Mouse (Mus musculus) midbrain, embryonic 10.5 days (tissue): ENCODE data around the gene Auts2. TPM values are rescaled to one million over a fixed set of nuclear protein-coding genes. Genes with fewer than 3 reads are reported as not detected.

Experiments used
- DNase-seq: peaks from one replicate; pipeline ENCODE4 v3.0.0-alpha.2; 2017; ENCODE audit warnings: low spot score
- H3K27ac ChIP-seq: fragments of 300-500 bp; sonication (generic); replicated peaks from 2 replicates; pipeline ENCODE4 v1.5.1; 2016; ENCODE audit warnings: mild to moderate bottlenecking
- H3K27me3 ChIP-seq: fragments of 300-500 bp; sonication (generic); 2 replicates; pipeline ENCODE4 v1.6.1; 2016; ENCODE audit warnings: low read depth, mild to moderate bottlenecking; ENCODE audit not compliant: poor library complexity, severe bottlenecking
- H3K36me3 ChIP-seq: fragments of 300-500 bp; sonication (generic); 2 replicates; pipeline ENCODE4 v1.6.1; 2016; ENCODE audit warnings: mild to moderate bottlenecking, moderate library complexity
- H3K4me1 ChIP-seq: fragments of 300-500 bp; sonication (generic); 2 replicates; pipeline ENCODE4 v1.6.1; 2016
- H3K4me3 ChIP-seq: fragments of 300-500 bp; sonication (generic); 2 replicates; pipeline ENCODE4 v1.5.1; 2016; ENCODE audit warnings: mild to moderate bottlenecking, moderate library complexity
- H3K9me3 ChIP-seq: fragments of 300-500 bp; sonication (generic); replicated peaks from 2 replicates; pipeline ENCODE4 v1.6.1; 2016; ENCODE audit warnings: mild to moderate bottlenecking
- WGBS: fragments of 180-500 bp; shearing (Covaris S2); methylation state at CpG from one replicate; pipeline ENCODE4 v1.1.7; 2016; 5-methylcytosine and 5-hydroxymethylcytosine counted together
- polyA plus RNA-seq: library from polyadenylated mRNA; unstranded; fragments of >200 nt; fragmentation: Nextera tagmentation; extraction: Ambion mirVana; gene quantifications from 2 replicates; pipeline ENCODE4 v1.2.1, GENCODE M21; 2016

Auts2 gene
- polyA plus RNA-seq, 1 experiment from 2014 or later = 32.3 TPM

DNA sequence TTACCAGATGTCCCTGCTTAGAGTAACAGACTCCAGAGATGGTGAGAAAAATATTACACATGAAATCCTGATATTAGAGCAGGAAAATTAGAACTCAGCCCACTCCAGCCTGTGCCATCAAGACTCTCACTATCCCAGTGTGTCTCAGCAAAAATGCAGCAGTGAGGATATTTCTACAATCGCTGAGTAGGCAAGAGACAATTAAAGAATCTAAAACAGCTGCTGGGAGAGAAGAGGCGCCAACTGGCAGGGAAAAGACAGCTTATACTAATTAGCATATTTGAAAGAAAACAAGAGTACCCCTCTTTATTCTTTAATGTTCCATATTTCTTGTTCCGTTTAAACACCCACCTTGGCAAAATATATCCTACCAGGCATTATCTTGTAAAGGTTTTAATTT lies 561.7 kb downstream of the Auts2 start:
- 82% methylated on average over 3 of the region's 3 CpGs for WGBS

DNA sequence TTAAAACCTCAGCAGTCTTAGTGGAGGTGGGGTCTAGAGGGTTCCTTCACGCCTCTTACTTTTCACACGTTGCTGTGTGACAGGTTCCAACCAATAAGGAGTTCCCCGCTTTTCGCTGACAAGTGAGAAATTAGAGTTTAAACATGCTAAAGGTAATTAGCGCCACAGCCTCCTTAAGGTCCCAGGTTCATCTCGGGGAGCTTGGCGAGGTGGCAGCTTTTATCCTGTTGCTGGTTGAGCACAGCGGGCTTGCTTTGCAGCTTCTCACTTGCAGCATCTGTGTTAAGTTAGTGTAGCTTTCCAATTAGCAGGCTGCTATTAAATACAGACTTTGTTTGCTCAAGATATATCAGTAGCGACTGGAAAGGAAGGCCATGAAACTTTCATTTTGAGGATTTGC lies 564.2 kb downstream of the Auts2 start:
- H3K4me3 ChIP-seq = no peak overlapping the region
- no peaks in the 10 kb centered on the region for H3K36me3 ChIP-seq
- no peaks in the 10 kb centered on the region for H3K4me1 ChIP-seq
- no peaks in the 10 kb centered on the region for H3K9me3 ChIP-seq
- no peaks in the 10 kb centered on the region for H3K27me3 ChIP-seq
- 73% methylated on average over 9 of the region's 9 CpGs for WGBS
- no peak overlapping the region for H3K27ac ChIP-seq
- no peak for DNase-seq

More for the DNA sequence above, 561.7 kb downstream of the Auts2 start:
- no peak for DNase-seq
- H3K4me1 ChIP-seq = no peaks in the 10 kb centered on the region
- no peaks in the 10 kb centered on the region for H3K27me3 ChIP-seq
- H3K36me3 ChIP-seq = no peaks in the 10 kb centered on the region
- no peak overlapping the region for H3K27ac ChIP-seq
- no peak overlapping the region for H3K4me3 ChIP-seq
- H3K9me3 ChIP-seq = no peaks in the 10 kb centered on the region

DNA sequence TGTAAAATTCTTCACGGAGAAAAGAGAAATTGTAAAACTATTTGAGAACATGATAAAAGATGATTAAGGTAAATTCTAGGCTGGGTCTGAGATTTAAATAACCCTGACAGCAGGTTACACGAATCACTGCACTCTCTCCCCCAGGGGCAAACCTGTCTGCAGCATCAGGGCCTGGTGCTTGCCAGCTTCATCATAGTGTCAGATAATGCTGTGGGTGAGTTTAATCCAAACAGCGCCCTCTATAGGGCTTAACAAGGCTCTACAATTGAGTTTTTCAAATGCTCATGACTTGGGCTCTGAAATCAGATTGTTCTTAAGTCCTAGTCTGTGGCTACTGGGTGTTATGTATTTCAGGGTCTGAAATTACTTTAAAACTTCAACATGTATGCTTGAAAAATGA lies 565.6 kb downstream of the Auts2 start:
- no peaks in the 10 kb centered on the region for H3K36me3 ChIP-seq
- WGBS = 62% methylated on average over 3 of the region's 3 CpGs
- DNase-seq = no peak
- no peaks in the 10 kb centered on the region for H3K9me3 ChIP-seq
- H3K27me3 ChIP-seq = no peaks in the 10 kb centered on the region
- H3K27ac ChIP-seq = no peak overlapping the region
- no peak overlapping the region for H3K4me3 ChIP-seq
- 0 out of 2 replicates have a peak, but pooled peaks cover 3% of the 10 kb centered on the region for H3K4me1 ChIP-seq

DNA sequence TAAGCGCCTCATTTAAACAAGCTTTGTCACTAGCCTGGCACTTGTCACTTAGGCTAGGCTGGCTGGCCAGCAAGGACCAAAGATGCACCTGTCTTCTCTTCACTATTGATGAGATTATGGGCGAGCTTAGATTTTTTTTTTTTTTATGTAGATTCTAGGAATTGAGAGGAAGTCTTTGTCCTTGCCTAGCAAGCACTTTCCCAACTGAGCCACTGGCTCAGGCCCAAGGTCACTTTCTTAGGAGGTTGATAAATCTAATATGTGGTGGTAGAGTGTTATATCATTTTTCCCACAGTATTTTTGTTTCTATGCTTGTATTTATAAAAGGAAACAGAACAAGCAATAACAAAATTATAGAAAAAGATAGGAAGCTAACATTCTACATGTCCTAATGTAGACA lies 571.2 kb downstream of the Auts2 start:
- no peak overlapping the region for H3K4me3 ChIP-seq
- H3K4me1 ChIP-seq = peaks cover 11% of the 10 kb centered on the region
- H3K27ac ChIP-seq = no peak overlapping the region
- H3K27me3 ChIP-seq = no peaks in the 10 kb centered on the region
- H3K36me3 ChIP-seq = no peaks in the 10 kb centered on the region
- no peaks in the 10 kb centered on the region for H3K9me3 ChIP-seq
- no peak for DNase-seq
- WGBS = 83% methylated on average over 2 of the region's 2 CpGs

DNA sequence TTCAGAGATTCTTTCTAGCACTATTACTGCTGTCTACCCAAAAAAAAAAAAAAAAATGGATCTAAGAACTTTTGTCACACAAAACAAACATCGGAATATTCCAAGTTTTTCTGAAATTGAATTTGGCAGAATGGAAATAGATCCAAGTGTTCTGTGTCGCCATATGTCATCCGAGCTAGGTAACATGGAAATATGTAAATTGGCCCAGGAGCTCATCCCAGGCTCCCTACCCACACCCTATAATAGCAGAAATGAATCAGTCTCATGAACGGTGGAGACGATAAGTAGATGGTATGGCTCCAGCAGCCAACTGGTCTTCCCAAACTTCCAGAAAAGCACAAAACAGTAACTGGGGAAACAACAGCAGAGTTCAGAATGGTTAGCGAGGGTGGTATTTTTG lies 577.6 kb downstream of the Auts2 start:
- Histone ChIP-seq H3K27me3 (no peaks in the 10 kb centered on the region), H3K9me3 (no peaks in the 10 kb centered on the region), H3K4me1 (peaks cover 13% of the 10 kb centered on the region), H3K4me3 (no peak overlapping the region), H3K27ac (no peak overlapping the region), H3K36me3 (no peaks in the 10 kb centered on the region)
- DNase-seq = no peak
- WGBS = 94% methylated on average over 6 of the region's 6 CpGs

GRCm38 (mm10) chr5:131963565-131963964 lies 579.6 kb downstream of the Auts2 start:
- Histone ChIP-seq H3K4me3 (no peak overlapping the region), H3K27ac (no peak overlapping the region), H3K36me3 (no peaks in the 10 kb centered on the region), H3K9me3 (no peaks in the 10 kb centered on the region; the same call in 1 of the 2 replicates), H3K4me1 (peaks cover 13% of the 10 kb centered on the region), H3K27me3 (no peaks in the 10 kb centered on the region)
- no peak for DNase-seq
- 99% methylated on average over 4 of the region's 4 CpGs for WGBS

DNA sequence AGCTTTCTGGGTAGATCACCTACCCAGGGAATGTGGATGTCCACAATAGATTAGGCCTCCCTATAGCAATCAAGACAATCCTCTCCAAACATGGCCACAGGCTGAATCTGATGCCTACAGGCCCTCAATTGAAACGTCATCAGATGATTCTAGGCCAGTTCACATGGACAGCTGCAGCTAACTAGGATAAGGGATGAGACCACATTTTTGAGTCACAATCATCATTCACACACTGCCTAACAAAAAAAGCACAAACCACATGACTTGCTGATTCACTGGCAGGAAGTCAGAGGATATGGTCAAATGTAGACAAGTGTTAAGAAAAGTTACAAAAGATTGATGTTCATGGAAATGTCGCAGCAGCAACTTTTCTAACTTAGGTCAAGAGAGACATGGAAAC lies 581.3 kb downstream of the Auts2 start:
- Histone ChIP-seq H3K9me3 (no peaks in the 10 kb centered on the region; the same call in 1 of the 2 replicates), H3K36me3 (no peaks in the 10 kb centered on the region), H3K27me3 (no peaks in the 10 kb centered on the region), H3K4me1 (peaks cover 6% of the 10 kb centered on the region), H3K4me3 (no peak overlapping the region), H3K27ac (no peak overlapping the region)
- no peak for DNase-seq
- 92% methylated on average over 2 of the region's 2 CpGs for WGBS

GRCm38 (mm10) chr5:131960432-131960831 lies 582.7 kb downstream of the Auts2 start:
- 0 out of 2 replicates have a peak, but pooled peaks cover 3% of the 10 kb centered on the region for H3K4me1 ChIP-seq
- no peak for DNase-seq

GRCm38 (mm10) chr5:131956998-131957397 lies 586.1 kb downstream of the Auts2 start:
- no peaks in the 10 kb centered on the region for H3K27me3 ChIP-seq
- 83% methylated on average over 3 of the region's 3 CpGs for WGBS
- no peaks in the 10 kb centered on the region; the same call in 1 of the 2 replicates for H3K9me3 ChIP-seq
- no peaks in the 10 kb centered on the region for H3K36me3 ChIP-seq
- H3K27ac ChIP-seq = no peak overlapping the region
- 0 out of 2 replicates have a peak, but pooled peaks cover 3% of the 10 kb centered on the region for H3K4me1 ChIP-seq
- DNase-seq = no peak
- H3K4me3 ChIP-seq = no peak overlapping the region

More at GRCm38 (mm10) chr5:131960432-131960831, 582.7 kb downstream of the Auts2 start:
- Histone ChIP-seq H3K36me3 (no peaks in the 10 kb centered on the region), H3K27ac (no peak overlapping the region), H3K9me3 (no peaks in the 10 kb centered on the region; the same call in 1 of the 2 replicates), H3K4me3 (no peak overlapping the region), H3K27me3 (no peaks in the 10 kb centered on the region)

- no peaks in the 10 kb centered on the region; the same call in 1 of the 2 replicates for H3K9me3 ChIP-seq
- H3K4me1 ChIP-seq = 0 out of 2 replicates have a peak, but pooled peaks cover 3% of the 10 kb centered on the region
- no peak overlapping the region for H3K27ac ChIP-seq
- DNase-seq = no peak
- H3K27me3 ChIP-seq = no peaks in the 10 kb centered on the region
- WGBS = 69% methylated on average over 7 of the region's 7 CpGs
- no peaks in the 10 kb centered on the region for H3K36me3 ChIP-seq
- no peak overlapping the region for H3K4me3 ChIP-seq
Observed at GRCm38 (mm10) chr5:131956090-131956489, 587.1 kb downstream of the Auts2 start.

- DNase-seq = no peak
- 0 out of 2 replicates have a peak, but pooled peaks cover 3% of the 10 kb centered on the region for H3K4me1 ChIP-seq
Observed at GRCm38 (mm10) chr5:131955227-131956016, 587.7 kb downstream of the Auts2 start.

DNA sequence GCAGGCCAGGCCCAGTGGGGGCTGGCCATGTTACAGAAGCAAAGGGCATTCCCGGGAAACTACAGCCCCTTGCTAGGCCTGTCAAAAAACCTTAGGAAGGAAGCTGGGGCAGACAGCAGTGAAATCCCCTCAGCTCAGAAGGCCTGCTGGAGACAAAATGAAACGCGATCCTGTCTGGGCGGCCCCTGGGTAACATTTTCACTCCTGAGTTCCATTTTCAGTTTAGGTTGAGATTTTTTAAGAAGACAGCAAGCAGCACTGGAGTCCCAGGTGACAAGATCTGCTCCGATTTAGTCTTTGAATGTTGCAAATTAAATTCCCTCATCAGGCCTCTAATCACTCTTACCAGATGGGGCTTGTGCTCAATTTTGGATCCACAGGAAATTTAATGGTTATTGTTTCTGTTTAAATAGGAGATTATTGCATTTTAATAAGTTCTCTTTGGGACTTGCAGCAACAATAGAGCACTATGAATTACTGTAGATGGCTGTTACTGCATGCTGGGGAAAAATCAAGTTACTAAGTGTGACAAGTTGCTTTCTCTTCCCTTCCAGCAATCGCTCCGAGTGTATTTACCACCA lies 594.5 kb downstream of the Auts2 start:
- Histone ChIP-seq H3K36me3 (no peaks in the 10 kb centered on the region), H3K9me3 (no peaks in the 10 kb centered on the region), H3K4me1 (peaks cover 44% of the 10 kb centered on the region), H3K27me3 (no peaks in the 10 kb centered on the region), H3K4me3 (no peak overlapping the region), H3K27ac (peak overlapping the region; percentile 64)
- DNase-seq = no peak
- WGBS = 50% methylated on average over 7 of the region's 7 CpGs

More at GRCm38 (mm10) chr5:131955227-131956016, 587.7 kb downstream of the Auts2 start:
- Histone ChIP-seq H3K27me3 (no peaks in the 10 kb centered on the region), H3K9me3 (no peaks in the 10 kb centered on the region; the same call in 1 of the 2 replicates), H3K4me3 (no peak overlapping the region), H3K27ac (no peak overlapping the region), H3K36me3 (no peaks in the 10 kb centered on the region)
- 91% methylated on average over 8 of the region's 8 CpGs for WGBS

DNA sequence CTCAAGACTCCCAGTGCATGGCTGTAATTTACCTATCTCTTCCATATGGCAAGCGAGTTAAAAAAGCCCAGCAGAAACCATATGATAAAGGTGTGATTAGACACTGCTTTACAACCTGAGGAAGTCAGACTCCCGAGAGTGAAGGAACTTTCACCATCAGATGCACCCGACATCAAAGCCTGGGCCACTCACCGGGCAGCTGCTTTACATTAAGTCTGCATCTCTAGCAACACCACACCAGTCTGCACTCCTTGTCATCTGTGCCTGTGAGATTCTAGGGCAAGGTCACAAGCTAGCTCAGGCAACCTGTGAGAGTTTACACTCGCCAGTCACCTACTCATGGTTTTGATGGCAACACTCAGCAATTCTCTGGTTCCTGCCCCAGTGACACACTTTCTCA lies 596.3 kb downstream of the Auts2 start:
- no peak overlapping the region for H3K4me3 ChIP-seq
- H3K36me3 ChIP-seq = no peaks in the 10 kb centered on the region
- no peak for DNase-seq
- H3K27ac ChIP-seq = no peak overlapping the region
- no peaks in the 10 kb centered on the region for H3K27me3 ChIP-seq
- no peaks in the 10 kb centered on the region for H3K9me3 ChIP-seq
- 80% methylated on average over 5 of the region's 5 CpGs for WGBS
- H3K4me1 ChIP-seq = peaks cover 44% of the 10 kb centered on the region
